11 mouse cellular contexts compared by ENCODE assay signal in the genomic region with DNA sequence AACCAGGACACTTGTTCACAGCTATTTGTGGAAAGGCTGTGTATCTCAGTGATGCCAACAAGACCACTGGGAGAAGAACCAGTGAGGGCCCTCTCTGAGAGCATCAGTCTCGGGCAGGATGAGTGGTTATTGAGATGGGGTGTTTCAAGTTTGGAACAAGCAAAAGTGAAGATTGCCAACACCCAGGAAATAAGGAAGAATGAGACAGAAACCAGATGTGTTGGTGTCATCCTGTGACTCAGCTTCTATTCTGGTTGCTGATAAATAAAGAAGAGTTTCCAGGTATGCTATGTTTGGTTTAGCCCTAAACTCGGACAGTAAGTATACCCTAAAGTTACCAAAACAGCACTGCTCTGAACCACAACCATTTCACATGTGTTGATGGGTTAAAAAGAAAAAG.
"Had no signal": no experiment of that assay in that cellular context is flagged by ENCODE, and none has a peak within 500 bp of the region (broad histone marks: within the 10 kb centered on the region; RNA-seq: fewer than 3 reads in every experiment).

No protein-coding gene starts in this region.

- ATAC-seq: midbrain, embryonic 13.5 days had no signal

- H3K36me3 ChIP-seq: limb, embryonic 13.5 days; midbrain, embryonic 13.5 days; stomach, embryonic 15.5 days had no signal

- H3K9ac ChIP-seq: limb, embryonic 13.5 days; liver, embryonic 14.5 days; midbrain, embryonic 13.5 days; stomach, embryonic 15.5 days had no signal

- H3K4me2 ChIP-seq: limb, embryonic 13.5 days; midbrain, embryonic 13.5 days; stomach, embryonic 15.5 days had no signal

- H3K9me3 ChIP-seq: limb, embryonic 13.5 days; stomach, embryonic 15.5 days had no signal

- H3K27ac ChIP-seq: kidney, postnatal 0 days; layer of hippocampus, adult 2 months; limb, embryonic 13.5 days; liver, embryonic 14.5 days; midbrain, embryonic 13.5 days; stomach, embryonic 15.5 days had no signal

- H3K27me3 ChIP-seq: limb, embryonic 13.5 days; midbrain, embryonic 13.5 days; stomach, embryonic 15.5 days had no signal

- H3K4me1 ChIP-seq: limb, embryonic 13.5 days; midbrain, embryonic 13.5 days; stomach, embryonic 15.5 days had no signal

- DNase-seq: kidney, postnatal 36 days; left cerebral cortex, postnatal 4 days; lung, adult 18-20 months; thymus, adult 2 months; thymus, postnatal 25 days had no signal

- H3K4me3 ChIP-seq: layer of hippocampus, adult 2 months; limb, embryonic 13.5 days; midbrain, embryonic 13.5 days; stomach, embryonic 15.5 days had no signal
